In genomic region chr14:103850071-103850845, GRCm38 (mm10) we compare ENCODE assay signal across 15 mouse cellular contexts. TPM values are rescaled to one million over a fixed set of nuclear protein-coding genes. Genes with fewer than 3 reads are reported as not detected.
DNase-seq lines count a peak whose midpoint lies in the region; ATAC-seq and TF ChIP-seq lines count a peak whose summit lies in the region.
"Had no signal": no experiment of that assay in that cellular context is flagged by ENCODE, and none has a peak within 500 bp of the region (broad histone marks: within the 10 kb centered on the region; RNA-seq: fewer than 3 reads in every experiment).

No protein-coding gene starts in this region.

- H3K27me3 ChIP-seq in midbrain, embryonic 11.5 days (ENCODE audit: control insufficient read depth, insufficient read depth, low read length), result no peaks in the 10 kb centered on the region
- H3K27me3 ChIP-seq in midbrain, postnatal 0 days (ENCODE audit: insufficient read depth, low read length), result no peaks in the 10 kb centered on the region
- no peaks in the 10 kb centered on the region for H3K27me3 ChIP-seq in forebrain, embryonic 16.5 days (replicated peaks; ENCODE audit: control insufficient read depth, insufficient read depth, low read length)
- H3K27me3 ChIP-seq in midbrain, embryonic 14.5 days (ENCODE audit: control insufficient read depth, insufficient read depth, low read length), result no peaks in the 10 kb centered on the region

- WGBS in midbrain, embryonic 11.5 days, result 62% methylated on average over 7 of the region's 7 CpGs
- WGBS in midbrain, postnatal 0 days, result 61% methylated on average over 7 of the region's 7 CpGs
- 58% methylated on average over 7 of the region's 7 CpGs for WGBS in forebrain, embryonic 16.5 days
- 61% methylated on average over 7 of the region's 7 CpGs for WGBS in midbrain, embryonic 14.5 days

- no peak overlapping the region for H3K4me2 ChIP-seq in midbrain, embryonic 11.5 days
- no peak overlapping the region for H3K4me2 ChIP-seq in midbrain, postnatal 0 days (ENCODE audit: low read depth, low read length, poor library complexity, severe bottlenecking)
- H3K4me2 ChIP-seq in forebrain, embryonic 16.5 days (ENCODE audit: low read length), result no peak overlapping the region
- H3K4me2 ChIP-seq in midbrain, embryonic 14.5 days (ENCODE audit: low read length), result no peak overlapping the region

- no peaks in the 10 kb centered on the region for H3K36me3 ChIP-seq in midbrain, embryonic 11.5 days (ENCODE audit: control insufficient read depth, insufficient read depth, low read length)
- H3K36me3 ChIP-seq in midbrain, postnatal 0 days (ENCODE audit: insufficient read depth, low read length), result no peaks in the 10 kb centered on the region
- H3K36me3 ChIP-seq in forebrain, embryonic 16.5 days (ENCODE audit: control insufficient read depth, insufficient read depth), result no peaks in the 10 kb centered on the region
- no peaks in the 10 kb centered on the region for H3K36me3 ChIP-seq in midbrain, embryonic 14.5 days (ENCODE audit: control insufficient read depth, insufficient read depth, low read length)

- peak; percentile 35; the same call in 1 of the 2 replicates for ATAC-seq in midbrain, embryonic 11.5 days (ENCODE audit: low FRiP score)
- ATAC-seq in midbrain, postnatal 0 days (ENCODE audit: low FRiP score), result no peak
- ATAC-seq in activated CD4-positive, CD25-positive, alpha-beta regulatory T cell, adult 4 months, result peak; percentile 82
- ATAC-seq in forebrain, embryonic 16.5 days, result peak; percentile 59
- ATAC-seq in midbrain, embryonic 14.5 days (ENCODE audit: low FRiP score, low TSS enrichment), result peak; percentile 43; the same call in 1 of the 2 replicates
- ATAC-seq: Patski had no signal

- peak; percentile 84 for DNase-seq in midbrain, embryonic 11.5 days (ENCODE audit: low spot score, missing footprints)
- no peak for DNase-seq in midbrain, postnatal 0 days (ENCODE audit: low spot score)
- DNase-seq in midbrain, embryonic 14.5 days, result no peak
- DNase-seq in spleen, adult 12 weeks (ENCODE audit: low spot score), result no peak
- DNase-seq in spleen, postnatal 4 days (ENCODE audit: low spot score in 2 of 2), result no peak
- DNase-seq: cerebellum, postnatal 25 days; gastrocnemius, postnatal 10 days; heart, postnatal 14 days; kidney, postnatal 14 days; lung, adult 18-20 months; lung, postnatal 36 days had no signal

- no peak for TF ChIP-seq CTCF in midbrain, postnatal 0 days (IDR thresholded peaks at IDR 0.05)

- H3K4me1 ChIP-seq in midbrain, embryonic 11.5 days (ENCODE audit: control insufficient read depth, insufficient read depth, low read length), result no peaks in the 10 kb centered on the region
- H3K4me1 ChIP-seq in midbrain, postnatal 0 days (ENCODE audit: insufficient read depth, low read length), result no peaks in the 10 kb centered on the region
- no peaks in the 10 kb centered on the region for H3K4me1 ChIP-seq in forebrain, embryonic 16.5 days (replicated peaks; ENCODE audit: control insufficient read depth, insufficient read depth, low read length)
- H3K4me1 ChIP-seq in midbrain, embryonic 14.5 days (ENCODE audit: control insufficient read depth, insufficient read depth, low read length), result 0 out of 2 replicates have a peak, but pooled peaks cover under 1% of the 10 kb centered on the region

- no peak overlapping the region for H3K9ac ChIP-seq in midbrain, embryonic 11.5 days (ENCODE audit: low read length)
- no peak overlapping the region for H3K9ac ChIP-seq in midbrain, postnatal 0 days (replicated peaks; ENCODE audit: low read length, poor library complexity, severe bottlenecking)
- no peak overlapping the region for H3K9ac ChIP-seq in forebrain, embryonic 16.5 days (replicated peaks; ENCODE audit: low read depth, low read length)
- H3K9ac ChIP-seq in midbrain, embryonic 14.5 days (replicated peaks; ENCODE audit: low read length), result no peak overlapping the region

- no peak overlapping the region for H3K27ac ChIP-seq in midbrain, embryonic 11.5 days (ENCODE audit: low read depth, low read length)
- no peak overlapping the region for H3K27ac ChIP-seq in midbrain, postnatal 0 days (ENCODE audit: low read depth, low read length)
- no peak overlapping the region for H3K27ac ChIP-seq in forebrain, embryonic 16.5 days (ENCODE audit: low read length)
- no peak overlapping the region for H3K27ac ChIP-seq in midbrain, embryonic 14.5 days (replicated peaks; ENCODE audit: low read depth, low read length)

- no peak overlapping the region for H3K4me3 ChIP-seq in midbrain, embryonic 11.5 days (ENCODE audit: low read depth, low read length)
- H3K4me3 ChIP-seq in midbrain, postnatal 0 days (ENCODE audit: low read depth, low read length), result no peak overlapping the region
- H3K4me3 ChIP-seq in forebrain, embryonic 16.5 days (replicated peaks; ENCODE audit: low read length), result no peak overlapping the region
- no peak overlapping the region for H3K4me3 ChIP-seq in midbrain, embryonic 14.5 days (replicated peaks; ENCODE audit: low read depth, low read length)
- H3K4me3 ChIP-seq: myocyte had no signal

- H3K9me3 ChIP-seq in midbrain, embryonic 11.5 days (ENCODE audit: control insufficient read depth, low read length), result no peaks in the 10 kb centered on the region
- no peaks in the 10 kb centered on the region for H3K9me3 ChIP-seq in midbrain, postnatal 0 days (ENCODE audit: low read length)
- H3K9me3 ChIP-seq in forebrain, embryonic 16.5 days (ENCODE audit: control insufficient read depth, low read length), result no peaks in the 10 kb centered on the region
- no peaks in the 10 kb centered on the region for H3K9me3 ChIP-seq in midbrain, embryonic 14.5 days (ENCODE audit: control insufficient read depth, low read length)

RNA-seq across cellular contexts. Expression of gene Ednrb, which starts 6.1 kb away (rescaled TPM):
- 103 and 126 TPM in 2 replicates for polyA plus RNA-seq in midbrain, embryonic 11.5 days (2014; fragmentation: Nextera tagmentation; extraction: Ambion mirVana)
- 151 and 174 TPM in 2 replicates for total RNA-seq in midbrain, postnatal 0 days (2014; rRNA removed)
- polyA plus RNA-seq in midbrain, postnatal 0 days (2015; fragmentation: Nextera tagmentation; extraction: Ambion mirVana), result 122 and 134 TPM in 2 replicates
- not detected for polyA plus RNA-seq in activated CD4-positive, CD25-positive, alpha-beta regulatory T cell, adult 4 months (2017; shearing (Covaris generic))
- polyA plus RNA-seq in forebrain, embryonic 16.5 days (2015; fragmentation: Nextera tagmentation; extraction: Ambion mirVana), result 46.1 and 61.4 TPM in 2 replicates
- 111 and 125 TPM in 2 replicates for polyA plus RNA-seq in midbrain, embryonic 14.5 days (2014; fragmentation: Nextera tagmentation; extraction: Ambion mirVana)
- polyA plus RNA-seq: myocyte had no signal

Comparison
In these comparisons a context has a peak if more than half of its experiments do, and no peak if none do; other contexts are left out.
1. RNA of gene Ednrb, which starts 6.1 kb away (polyA plus RNA-seq): 111 to 125 TPM in midbrain, embryonic 14.5 days, 122 to 134 TPM in midbrain, postnatal 0 days, 103 to 126 TPM in midbrain, embryonic 11.5 days and 46.1 to 61.4 TPM in forebrain, embryonic 16.5 days; not detected in activated CD4-positive, CD25-positive, alpha-beta regulatory T cell, adult 4 months; every median in the first group is over 10 times any median in the second.